Mouse (Mus musculus): ENCODE results near the gene Zfp143. TPM values are rescaled to one million over a fixed set of nuclear protein-coding genes. Genes with fewer than 3 reads are reported as not detected.

Gene Zfp143
- total and polyA plus RNA-seq, 3 experiments, result 13.9 to 15.7 TPM; not detected in 1

DNA sequence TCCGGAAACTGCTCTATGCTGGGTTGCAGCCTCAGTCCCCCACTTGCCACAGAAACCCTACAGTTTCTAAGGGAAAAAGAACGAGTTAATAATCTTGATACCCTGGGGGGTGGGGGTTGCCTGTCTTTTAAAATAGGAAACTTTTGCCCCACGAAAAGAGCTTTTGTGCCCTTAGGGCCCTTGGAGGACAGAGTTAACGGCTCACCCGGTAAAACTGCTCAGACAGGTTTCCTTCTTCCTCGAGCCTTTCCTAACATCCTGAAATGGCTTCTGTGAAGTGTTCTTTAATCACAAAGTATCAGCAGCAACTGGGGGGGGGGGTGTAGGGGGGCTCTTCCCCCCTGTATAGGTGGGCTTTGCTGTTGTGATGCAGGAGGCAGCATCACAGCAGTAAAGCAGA is 39.8 kb downstream of the Zfp143 start:
- TF ChIP-seq ELF1 (IDR thresholded peaks at IDR 0.05; ENCODE audit: low read depth, low read length), result no peak
- no peak for TF ChIP-seq SIN3A (IDR thresholded peaks at IDR 0.05; ENCODE audit: low read length)
- no peak for TF ChIP-seq RCOR1 (IDR thresholded peaks at IDR 0.05; ENCODE audit: low read depth, low read length)
- TF ChIP-seq MAFK (IDR thresholded peaks at IDR 0.05; ENCODE audit: borderline replicate concordance, low read depth, low read length), result no peak
- no peak for TF ChIP-seq MYB (IDR thresholded peaks at IDR 0.05; ENCODE audit: low read depth, low read length)
- no peak for TF ChIP-seq POLR2AphosphoS2 (IDR thresholded peaks at IDR 0.05; ENCODE audit: low read length)
- no peak for TF ChIP-seq ETS1 (IDR thresholded peaks at IDR 0.05; ENCODE audit: low read depth, low read length)
- no peak for TF ChIP-seq ZKSCAN1 (IDR thresholded peaks at IDR 0.05; ENCODE audit: low read depth, low read length)
- TF ChIP-seq SMC3 (IDR thresholded peaks at IDR 0.05; ENCODE audit: low read depth, low read length), result no peak
- TF ChIP-seq UBTF (IDR thresholded peaks at IDR 0.05; ENCODE audit: borderline replicate concordance, insufficient read depth, low read depth, low read length), result no peak
- no peak for TF ChIP-seq NELFE (IDR thresholded peaks at IDR 0.05; ENCODE audit: low read depth, low read length)
- TF ChIP-seq MYC (IDR thresholded peaks at IDR 0.05; ENCODE audit: low read depth, low read length), result no peak
- no peak for TF ChIP-seq JUND (IDR thresholded peaks at IDR 0.05; ENCODE audit: low read depth, low read length)
- TF ChIP-seq CTCF (IDR thresholded peaks at IDR 0.05 in 2 of 3, conservative IDR thresholded peaks at IDR 0.05 in 1 of 3; ENCODE audit: control insufficient read depth in 1 of 3, insufficient read depth in 1 of 3, low read depth in 2 of 3, low read length in 3 of 3, poor library complexity in 1 of 3, severe bottlenecking in 1 of 3), result no peak
- no peak for TF ChIP-seq MXI1 (IDR thresholded peaks at IDR 0.05; ENCODE audit: low read depth, low read length)
- TF ChIP-seq GABPA (IDR thresholded peaks at IDR 0.05; ENCODE audit: low read depth, low read length), result no peak
- TF ChIP-seq NRF1 (IDR thresholded peaks at IDR 0.05; ENCODE audit: insufficient read depth, low read depth, low read length, poor library complexity, severe bottlenecking), result no peak
- Histone ChIP-seq H3K27me3 (ENCODE audit: control insufficient read depth in 1 of 2, insufficient read depth in 2 of 2, low read length in 2 of 2) (no peaks in the 10 kb centered on the region), H3K9ac (ENCODE audit: control insufficient read depth, low read depth, low read length, poor library complexity, severe bottlenecking) (no peak overlapping the region), H3K79me2 (ENCODE audit: control insufficient read depth, insufficient read depth, low read length, poor library complexity) (no peaks in the 10 kb centered on the region), H3K36me3 (ENCODE audit: control insufficient read depth in 1 of 2, insufficient read depth in 2 of 2, low read length in 2 of 2) (no peaks in the 10 kb centered on the region; a peak in 1 of 4 replicates), H3K9me3 (replicated peaks; ENCODE audit: insufficient read depth, low read length) (no peaks in the 10 kb centered on the region), H3K4me3 (ENCODE audit: control insufficient read depth in 1 of 2, insufficient read depth in 1 of 2, low read depth in 2 of 2, low read length in 2 of 2) (no peak overlapping the region), H3K27ac (ENCODE audit: control insufficient read depth, low read depth, low read length) (no peak overlapping the region), H3K4me1 (ENCODE audit: control insufficient read depth in 1 of 2, insufficient read depth in 2 of 2, low read length in 2 of 2) (no peaks in the 10 kb centered on the region)
- DNase-seq (ENCODE audit: low read depth, low spot score), result no peak

DNA sequence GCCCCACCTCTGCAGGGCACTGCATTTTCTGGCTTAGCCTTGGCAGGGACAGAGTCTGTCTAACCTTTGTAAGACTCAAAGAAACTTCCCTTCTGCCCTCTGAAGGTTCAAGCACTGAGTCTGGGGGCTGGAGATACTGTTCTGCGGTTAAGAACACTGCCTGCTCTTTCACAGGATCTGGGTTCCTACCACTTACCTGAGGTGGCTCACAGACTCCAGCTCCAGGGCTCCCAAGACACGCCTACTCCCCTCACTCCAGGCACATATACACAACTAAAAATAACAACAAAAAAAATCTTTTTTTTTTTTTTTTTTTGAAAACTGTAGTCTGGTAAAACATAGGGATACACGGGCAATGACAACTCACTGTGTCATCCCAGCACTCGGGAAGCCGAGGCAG is 40.2 kb downstream of the Zfp143 start:
- DNase-seq (ENCODE audit: low read depth, low spot score), result no peak
- no peak overlapping the region for H3K9ac ChIP-seq (ENCODE audit: control insufficient read depth, low read depth, low read length, poor library complexity, severe bottlenecking)

More for the DNA sequence above, 40.2 kb downstream of the Zfp143 start:
- no peak for TF ChIP-seq HCFC1 (IDR thresholded peaks at IDR 0.05; ENCODE audit: low read depth, low read length)
- no peak for TF ChIP-seq TAL1 (IDR thresholded peaks at IDR 0.05; ENCODE audit: low read length)
- no peak for TF ChIP-seq POLR2AphosphoS2 (IDR thresholded peaks at IDR 0.05; ENCODE audit: low read length)
- no peak for TF ChIP-seq ZNF384 (IDR thresholded peaks at IDR 0.05; ENCODE audit: low read depth, low read length)
- TF ChIP-seq MYC (IDR thresholded peaks at IDR 0.05; ENCODE audit: low read depth, low read length), result no peak
- TF ChIP-seq SMC3 (IDR thresholded peaks at IDR 0.05; ENCODE audit: low read depth, low read length), result no peak
- TF ChIP-seq ETS1 (IDR thresholded peaks at IDR 0.05; ENCODE audit: low read depth, low read length), result no peak
- no peak for TF ChIP-seq MAZ (IDR thresholded peaks at IDR 0.05; ENCODE audit: low read depth, low read length)
- TF ChIP-seq TCF12 (IDR thresholded peaks at IDR 0.05; ENCODE audit: low read depth, low read length), result no peak
- TF ChIP-seq CHD2 (IDR thresholded peaks at IDR 0.05; ENCODE audit: low read length), result no peak
- TF ChIP-seq POLR2A (IDR thresholded peaks at IDR 0.05; ENCODE audit: control insufficient read depth in 1 of 2, insufficient read depth in 1 of 2, low read depth in 1 of 2, low read length in 2 of 2, poor library complexity in 1 of 2), result no peak
- TF ChIP-seq RCOR1 (IDR thresholded peaks at IDR 0.05; ENCODE audit: low read depth, low read length), result no peak
- TF ChIP-seq MAFK (IDR thresholded peaks at IDR 0.05; ENCODE audit: borderline replicate concordance, low read depth, low read length), result no peak
- TF ChIP-seq SIN3A (IDR thresholded peaks at IDR 0.05; ENCODE audit: low read length), result no peak
- TF ChIP-seq E2F4 (IDR thresholded peaks at IDR 0.05; ENCODE audit: borderline replicate concordance, low read depth, low read length), result no peak
- no peak for TF ChIP-seq ZKSCAN1 (IDR thresholded peaks at IDR 0.05; ENCODE audit: low read depth, low read length)
- TF ChIP-seq GATA1 (IDR thresholded peaks at IDR 0.05; ENCODE audit: low read depth, low read length), result no peak
- TF ChIP-seq POLR2AphosphoS5 (IDR thresholded peaks at IDR 0.05; ENCODE audit: borderline replicate concordance, low read depth, low read length), result no peak
- no peak for TF ChIP-seq RAD21 (IDR thresholded peaks at IDR 0.05; ENCODE audit: low read depth, low read length)
- TF ChIP-seq TBP (IDR thresholded peaks at IDR 0.05; ENCODE audit: low read depth, low read length), result no peak
- Histone ChIP-seq H3K27ac (ENCODE audit: control insufficient read depth, low read depth, low read length) (no peak overlapping the region), H3K36me3 (ENCODE audit: control insufficient read depth in 1 of 2, insufficient read depth in 2 of 2, low read length in 2 of 2) (no peaks in the 10 kb centered on the region; a peak in 1 of 4 replicates), H3K4me3 (ENCODE audit: control insufficient read depth in 1 of 2, insufficient read depth in 1 of 2, low read depth in 2 of 2, low read length in 2 of 2) (no peak overlapping the region), H3K4me1 (ENCODE audit: control insufficient read depth in 1 of 2, insufficient read depth in 2 of 2, low read length in 2 of 2) (peaks cover 0 to 2% of the 10 kb centered on the region in 2 experiments; a peak in 1 of 4 replicates), H3K9me3 (replicated peaks; ENCODE audit: insufficient read depth, low read length) (no peaks in the 10 kb centered on the region), H3K79me2 (ENCODE audit: control insufficient read depth, insufficient read depth, low read length, poor library complexity) (no peaks in the 10 kb centered on the region), H3K27me3 (ENCODE audit: control insufficient read depth in 1 of 2, insufficient read depth in 2 of 2, low read length in 2 of 2) (no peaks in the 10 kb centered on the region)
